Comparison of ENCODE assay signal across 10 mouse cellular contexts in genomic region chr13:104038358-104038757, GRCm38 (mm10).
DNase-seq lines count a peak whose midpoint lies in the region; ATAC-seq and TF ChIP-seq lines count a peak whose summit lies in the region.
"Had no signal": no experiment of that assay in that cellular context is flagged by ENCODE, and none has a peak within 500 bp of the region (broad histone marks: within the 10 kb centered on the region; RNA-seq: fewer than 3 reads in every experiment).

No protein-coding gene starts in this region.

- H3K4me2 ChIP-seq in kidney, embryonic 15.5 days: peak overlapping the region; percentile 19
- H3K4me2 ChIP-seq in intestine, embryonic 16.5 days (ENCODE audit: low read depth, low read length): peak overlapping the region; percentile 11; the same call in 1 of the 2 replicates
- H3K4me2 ChIP-seq in stomach, postnatal 0 days (replicated peaks; ENCODE audit: low read depth): peak overlapping the region; percentile 29
- no peak overlapping the region for H3K4me2 ChIP-seq in heart, embryonic 12.5 days

- TF ChIP-seq POLR2A in kidney, adult 2 months (IDR thresholded peaks at IDR 0.05; ENCODE audit: low read depth, low read length): no peak

- DNase-seq in kidney, adult 2 months: no peak
- DNase-seq in retina, postnatal 1 day: peak; percentile 67
- DNase-seq in retina, embryonic 14.5 days (ENCODE audit: low spot score): no peak
- no peak for DNase-seq in stomach, postnatal 0 days (ENCODE audit: low spot score)
- no peak for DNase-seq in gastrocnemius, adult 18-20 months (ENCODE audit: low spot score)
- DNase-seq: thymus, postnatal 14 days had no signal

- TF ChIP-seq CTCF in kidney, adult 2 months (conservative IDR thresholded peaks at IDR 0.05; ENCODE audit: insufficient read depth, insufficient read length, low read depth, low read length): no peak
- no peak for TF ChIP-seq CTCF in stomach, postnatal 0 days (IDR thresholded peaks at IDR 0.05; ENCODE audit: low read depth)

- H3K9ac ChIP-seq in kidney, embryonic 15.5 days: no peak overlapping the region
- H3K9ac ChIP-seq in intestine, embryonic 16.5 days (ENCODE audit: low read depth, low read length): peak overlapping the region; percentile 27; the same call in 1 of the 2 replicates
- H3K9ac ChIP-seq in stomach, postnatal 0 days (ENCODE audit: low read length): 0 out of 2 replicates have a peak overlapping the region, but pooled peaks have one; percentile 35
- no peak overlapping the region for H3K9ac ChIP-seq in heart, embryonic 12.5 days

- no peaks in the 10 kb centered on the region for H3K27me3 ChIP-seq in kidney, embryonic 15.5 days
- H3K27me3 ChIP-seq in kidney, adult 2 months (replicated peaks; ENCODE audit: control insufficient read depth, insufficient read depth, low read length): no peaks in the 10 kb centered on the region
- H3K27me3 ChIP-seq in intestine, embryonic 16.5 days (replicated peaks; ENCODE audit: control insufficient read depth, insufficient read depth, low read length): no peaks in the 10 kb centered on the region
- no peaks in the 10 kb centered on the region for H3K27me3 ChIP-seq in stomach, postnatal 0 days (ENCODE audit: control insufficient read depth, insufficient read depth, low read length)
- H3K27me3 ChIP-seq in heart, embryonic 12.5 days (replicated peaks): no peaks in the 10 kb centered on the region

- 53% methylated on average over 7 of the region's 7 CpGs for WGBS in kidney, embryonic 15.5 days
- WGBS in kidney, adult 2 months: 63% methylated on average over 7 of the region's 7 CpGs
- 52% methylated on average over 7 of the region's 7 CpGs for WGBS in intestine, embryonic 16.5 days
- WGBS in stomach, postnatal 0 days: 54% methylated on average over 7 of the region's 7 CpGs
- WGBS in heart, embryonic 12.5 days: 75% methylated on average over 7 of the region's 7 CpGs

- no peaks in the 10 kb centered on the region for H3K9me3 ChIP-seq in kidney, embryonic 15.5 days (replicated peaks)
- H3K9me3 ChIP-seq in intestine, embryonic 16.5 days (ENCODE audit: control insufficient read depth, low read length): no peaks in the 10 kb centered on the region
- no peaks in the 10 kb centered on the region for H3K9me3 ChIP-seq in stomach, postnatal 0 days (ENCODE audit: control insufficient read depth, low read length)
- H3K9me3 ChIP-seq in heart, embryonic 12.5 days (replicated peaks): no peaks in the 10 kb centered on the region

- peak overlapping the region; percentile 72 for H3K27ac ChIP-seq in kidney, embryonic 15.5 days
- H3K27ac ChIP-seq in kidney, adult 2 months (ENCODE audit: insufficient read depth, low read depth, low read length): no peak overlapping the region
- H3K27ac ChIP-seq in intestine, embryonic 16.5 days (ENCODE audit: low read length): peak overlapping the region; percentile 60
- peak overlapping the region; percentile 89 for H3K27ac ChIP-seq in stomach, postnatal 0 days (replicated peaks)
- H3K27ac ChIP-seq in heart, embryonic 12.5 days (ENCODE audit: poor library complexity, severe bottlenecking): no peak overlapping the region
- H3K27ac ChIP-seq: macrophage had no signal

- H3K4me1 ChIP-seq in kidney, embryonic 15.5 days: peaks cover 61% of the 10 kb centered on the region
- peaks cover 24% of the 10 kb centered on the region for H3K4me1 ChIP-seq in kidney, adult 2 months (ENCODE audit: control insufficient read depth, insufficient read depth, low read length)
- H3K4me1 ChIP-seq in intestine, embryonic 16.5 days (ENCODE audit: control insufficient read depth, insufficient read depth, low read length): peaks cover 26% of the 10 kb centered on the region
- H3K4me1 ChIP-seq in stomach, postnatal 0 days (replicated peaks; ENCODE audit: control insufficient read depth, insufficient read depth): peaks cover 15% of the 10 kb centered on the region
- H3K4me1 ChIP-seq in heart, embryonic 12.5 days (replicated peaks): peaks cover 40% of the 10 kb centered on the region

- no peak for ATAC-seq in kidney, embryonic 15.5 days (replicated peaks; ENCODE audit: low FRiP score)
- ATAC-seq in intestine, embryonic 16.5 days: no peak
- ATAC-seq in stomach, postnatal 0 days (ENCODE audit: low FRiP score, low TSS enrichment): no peak
- no peak for ATAC-seq in heart, embryonic 12.5 days (ENCODE audit: insufficient number of reproducible peaks, low FRiP score)

- TF ChIP-seq EP300 in stomach, postnatal 0 days (optimal IDR thresholded peaks at IDR 0.05): no peak

- H3K36me3 ChIP-seq in kidney, embryonic 15.5 days: no peaks in the 10 kb centered on the region
- no peaks in the 10 kb centered on the region for H3K36me3 ChIP-seq in kidney, adult 2 months (ENCODE audit: control insufficient read depth, insufficient read depth, low read length)
- no peaks in the 10 kb centered on the region for H3K36me3 ChIP-seq in intestine, embryonic 16.5 days (ENCODE audit: control insufficient read depth, insufficient read depth, low read length)
- H3K36me3 ChIP-seq in stomach, postnatal 0 days (ENCODE audit: control insufficient read depth, insufficient read depth, low read length): no peaks in the 10 kb centered on the region
- H3K36me3 ChIP-seq in heart, embryonic 12.5 days: peaks cover 2% of the 10 kb centered on the region; the same call in 1 of the 2 replicates

- no peak overlapping the region for H3K4me3 ChIP-seq in kidney, embryonic 15.5 days (replicated peaks)
- H3K4me3 ChIP-seq in kidney, adult 2 months (ENCODE audit: insufficient read depth, low read depth, low read length): no peak overlapping the region
- no peak overlapping the region for H3K4me3 ChIP-seq in intestine, embryonic 16.5 days (ENCODE audit: low read length)
- no peak overlapping the region for H3K4me3 ChIP-seq in stomach, postnatal 0 days (ENCODE audit: low read depth, low read length)
- no peak overlapping the region for H3K4me3 ChIP-seq in heart, embryonic 12.5 days

Comparison
In these comparisons a context has a peak if more than half of its experiments do, and no peak if none do; other contexts are left out.
1. H3K27ac ChIP-seq: peak in kidney, embryonic 15.5 days (single experiment), intestine, embryonic 16.5 days (single experiment) and stomach, postnatal 0 days (single experiment); none in kidney, adult 2 months (single experiment) and heart, embryonic 12.5 days (single experiment).
2. H3K9ac ChIP-seq: peak in intestine, embryonic 16.5 days (single experiment) and stomach, postnatal 0 days (single experiment); none in kidney, embryonic 15.5 days (single experiment) and heart, embryonic 12.5 days (single experiment).